Mouse (Mus musculus): Measurements from ENCODE around the gene Zc3h7b.
"Not testable (repeated sequence)": the region's sequence is repeated elsewhere in the genome, so short reads cannot be mapped to it uniquely, and the experiment has no call there.

The Zc3h7b gene

DNA sequence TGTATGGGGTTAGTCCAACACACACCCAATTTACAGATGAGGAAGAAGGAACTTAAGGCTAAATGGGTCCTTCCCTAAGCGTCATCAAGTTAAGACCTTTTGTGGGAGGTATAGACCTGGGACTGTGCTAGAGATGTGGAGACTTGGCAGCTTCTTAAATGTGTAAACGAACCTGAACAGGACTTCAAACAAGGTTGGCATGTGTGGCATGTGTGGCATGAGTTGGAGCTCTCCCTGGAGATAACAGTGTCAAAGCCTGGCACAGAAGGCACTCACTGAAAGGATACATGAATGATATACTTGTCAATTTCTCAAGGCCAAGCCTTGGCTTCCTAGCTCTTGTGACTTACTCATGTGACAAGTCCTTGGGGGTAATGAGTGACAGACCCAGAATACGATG lies 5.6 kb upstream of the Zc3h7b start:
- DNase-seq (ENCODE audit: low read depth, low spot score), result no peak

DNA sequence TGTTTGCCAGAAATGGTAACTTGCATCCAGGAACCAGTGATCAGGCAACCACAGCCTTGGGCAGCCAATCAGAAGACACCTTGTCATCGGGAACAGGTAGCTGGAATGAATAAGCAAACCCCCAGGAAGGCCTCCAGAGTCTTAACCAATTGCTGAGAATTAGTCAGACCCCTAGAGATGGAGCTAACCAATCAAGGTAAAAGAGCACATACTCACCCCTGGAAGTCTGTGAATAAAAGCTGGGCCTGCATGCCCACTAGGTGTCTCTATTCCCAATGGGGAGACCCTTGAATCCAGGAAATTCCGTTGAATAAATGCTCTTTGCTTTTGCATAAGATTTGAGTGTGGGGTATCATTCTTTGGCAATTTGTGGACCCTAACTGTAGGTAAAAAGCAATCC lies 4.9 kb upstream of the Zc3h7b start:
- DNase-seq (ENCODE audit: low read depth, low spot score), result no peak

DNA sequence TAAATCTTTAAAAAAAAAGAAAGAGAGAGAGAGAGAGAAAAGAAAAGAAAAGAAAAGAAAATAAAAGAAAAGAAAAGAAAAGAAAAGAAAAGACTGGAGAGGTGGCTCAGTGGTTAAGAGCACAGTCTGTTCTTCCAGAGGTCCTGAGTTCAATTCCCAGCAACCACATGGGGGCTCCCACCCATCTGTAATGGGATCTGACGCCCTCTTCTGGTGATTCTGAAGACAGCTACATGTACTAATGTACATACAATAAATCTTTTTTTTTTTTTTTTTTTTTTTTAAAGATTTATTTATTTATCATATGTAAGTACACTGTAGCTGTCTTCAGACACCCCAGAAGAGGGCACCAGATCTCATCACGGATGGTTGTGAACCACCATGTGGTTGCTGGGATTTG lies 2.5 kb upstream of the Zc3h7b start:
- not testable (repeated sequence) for DNase-seq (ENCODE audit: low read depth, low spot score)

DNA sequence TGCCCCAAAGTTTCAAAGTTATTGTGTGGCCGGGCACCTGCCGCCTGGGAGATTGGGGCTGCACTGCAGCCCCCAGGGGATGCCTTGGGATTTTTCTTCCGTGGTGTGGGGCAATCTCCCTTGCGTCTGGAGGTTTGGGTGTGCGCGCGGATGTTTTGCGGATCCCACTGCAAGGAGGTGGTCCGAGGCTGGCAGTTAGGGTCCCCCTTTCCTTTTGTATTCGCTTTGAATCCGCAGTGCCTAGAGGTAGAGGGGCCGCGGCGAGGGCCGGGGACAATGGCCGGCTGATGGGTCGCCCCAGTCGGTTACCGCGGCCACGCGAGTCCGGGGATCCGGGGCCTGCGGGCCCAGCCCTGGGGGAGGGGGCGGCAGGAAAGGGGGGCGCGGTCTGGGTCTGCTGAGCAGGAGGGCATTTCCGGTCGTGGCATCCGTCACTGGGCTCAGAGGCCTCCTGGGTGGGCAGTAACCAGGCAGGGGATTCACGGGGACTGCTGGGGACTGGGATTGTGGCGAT lies 801 bp downstream of the Zc3h7b start:
- DNase-seq (ENCODE audit: low read depth, low spot score), result no peak

DNA sequence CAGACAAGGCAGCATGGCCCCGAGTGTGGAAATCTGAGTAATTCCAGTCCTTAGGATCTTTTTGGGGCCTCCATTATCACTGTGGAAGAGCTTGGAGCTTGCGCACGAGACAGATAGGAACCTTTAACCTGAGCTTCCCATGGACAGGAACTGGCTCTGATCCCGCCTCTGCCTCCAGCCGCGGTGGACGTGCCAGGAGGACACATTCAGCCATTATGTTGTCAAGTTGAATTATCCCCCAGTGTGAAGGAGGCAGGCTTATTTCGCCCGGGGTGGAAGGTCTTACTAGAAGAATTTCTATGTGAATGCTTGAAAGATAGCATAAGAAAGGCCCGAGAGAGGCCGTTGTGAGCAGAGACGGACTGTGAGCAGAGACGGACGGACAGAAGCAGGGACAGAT lies 4.9 kb downstream of the Zc3h7b start:
- no peak for DNase-seq (ENCODE audit: low read depth, low spot score)

DNA sequence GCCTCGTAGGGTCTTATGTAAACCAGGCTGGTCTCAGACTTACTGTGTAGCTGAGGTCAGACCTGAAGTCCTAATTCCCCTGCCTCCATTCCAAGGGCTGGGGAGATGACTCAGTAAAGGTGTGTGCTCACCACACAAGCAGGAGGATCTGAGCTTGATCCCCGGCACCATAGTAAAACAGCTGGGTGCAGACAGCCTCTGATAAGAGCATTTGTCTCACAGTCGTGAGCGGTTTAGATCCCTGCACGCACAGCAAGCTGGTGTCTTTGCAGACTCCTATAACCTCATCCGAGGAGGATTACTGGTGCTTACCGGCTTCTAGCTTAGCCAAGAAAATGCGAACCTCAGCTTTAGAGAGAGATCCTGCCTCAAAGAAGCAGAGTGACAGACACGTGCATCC lies 8.8 kb downstream of the Zc3h7b start:
- no peak for DNase-seq (ENCODE audit: low read depth, low spot score)

DNA sequence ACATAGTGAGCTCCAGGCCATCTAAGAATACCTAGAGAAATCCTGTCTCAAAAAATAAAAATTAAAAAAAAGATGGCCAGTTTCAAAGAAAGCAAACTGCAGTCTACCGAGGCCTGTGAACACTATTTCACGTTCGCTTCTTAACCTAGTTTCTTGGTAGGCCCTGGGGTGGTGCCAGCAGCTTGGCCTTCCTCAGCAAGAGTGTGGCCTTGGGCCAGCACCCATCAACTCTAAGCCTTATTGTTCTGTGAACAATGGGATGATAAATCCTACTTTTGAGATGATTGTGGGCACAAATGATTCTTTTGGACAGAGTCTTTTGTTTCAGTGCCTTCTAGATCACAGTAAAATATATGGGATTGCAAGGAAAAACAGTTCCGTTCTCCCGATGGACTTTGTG lies 13.8 kb downstream of the Zc3h7b start:
- DNase-seq (ENCODE audit: low read depth, low spot score), result no peak

DNA sequence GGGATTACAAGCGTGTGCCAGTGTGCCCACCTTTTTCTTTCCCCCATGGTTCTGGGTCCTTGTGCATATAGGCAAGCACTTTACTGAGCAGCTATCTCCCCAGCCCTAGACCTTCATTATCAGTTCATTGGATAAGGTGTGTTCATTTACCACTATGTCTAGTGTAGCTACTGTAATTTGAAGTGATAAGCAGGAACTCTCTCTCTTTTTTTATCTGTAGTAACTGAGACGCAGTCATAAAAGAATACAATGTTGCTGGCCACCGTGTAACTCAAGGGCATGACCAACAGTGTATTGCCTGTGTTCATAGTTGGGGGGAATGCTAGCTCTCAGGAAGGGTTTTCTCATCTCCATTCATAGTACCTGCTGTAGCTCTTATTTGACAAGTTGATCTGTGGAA lies 14.7 kb downstream of the Zc3h7b start:
- DNase-seq (ENCODE audit: low read depth, low spot score), result no peak

DNA sequence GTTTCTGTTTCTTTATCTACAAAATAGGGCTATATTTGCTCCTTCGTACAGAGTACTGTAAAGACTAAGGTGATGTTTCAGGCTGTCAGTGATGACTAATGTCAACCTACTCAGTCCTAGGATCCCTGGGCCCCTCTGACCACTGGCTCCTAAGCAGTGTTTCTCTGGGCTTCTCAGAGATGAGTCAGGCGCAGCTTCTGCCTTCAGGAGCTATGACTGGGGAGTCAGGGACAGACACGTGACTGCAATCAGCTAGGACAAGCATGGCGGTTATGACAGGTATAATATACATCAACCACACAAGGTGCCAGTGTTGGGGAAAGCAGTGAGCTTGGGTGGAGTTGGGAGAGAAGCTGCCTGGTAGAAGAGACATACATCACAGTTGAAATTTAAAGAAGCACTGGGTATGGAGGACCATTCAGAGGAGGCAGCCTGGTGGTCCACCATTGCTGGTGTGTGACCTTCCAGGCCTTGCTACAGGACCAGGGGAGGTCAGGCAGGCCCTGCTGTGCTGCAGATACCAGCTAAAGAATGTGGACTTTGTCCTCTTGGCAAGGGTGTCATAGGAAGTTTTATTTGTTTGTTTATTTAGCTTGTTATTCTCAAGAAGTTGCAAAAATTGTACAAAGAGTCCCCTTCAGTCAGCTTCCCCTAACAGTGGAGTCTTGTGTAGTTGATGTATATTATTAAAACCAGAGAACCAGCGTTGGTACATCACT lies 15.7 kb downstream of the Zc3h7b start:
- DNase-seq (ENCODE audit: low read depth, low spot score), result no peak

DNA sequence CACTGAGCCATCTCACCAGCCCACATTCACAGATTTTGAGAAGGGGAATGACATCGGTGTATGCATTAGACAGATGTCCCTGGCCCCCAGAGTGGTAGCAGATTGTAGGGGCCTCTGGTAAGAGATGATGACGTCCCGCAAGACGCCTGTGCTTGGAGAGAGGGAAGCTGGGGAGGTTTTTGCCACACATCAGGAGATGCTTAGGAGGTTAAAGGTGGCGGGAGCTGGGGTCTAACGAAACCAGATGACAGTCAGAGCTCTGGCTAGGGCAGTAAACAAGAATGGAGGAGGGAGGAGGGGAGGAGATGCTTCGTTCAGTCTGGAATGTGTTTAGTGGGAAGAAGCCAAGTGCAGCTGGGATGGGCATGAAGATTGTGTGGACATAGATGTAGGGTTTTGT lies 16.5 kb downstream of the Zc3h7b start:
- no peak for DNase-seq (ENCODE audit: low read depth, low spot score)

DNA sequence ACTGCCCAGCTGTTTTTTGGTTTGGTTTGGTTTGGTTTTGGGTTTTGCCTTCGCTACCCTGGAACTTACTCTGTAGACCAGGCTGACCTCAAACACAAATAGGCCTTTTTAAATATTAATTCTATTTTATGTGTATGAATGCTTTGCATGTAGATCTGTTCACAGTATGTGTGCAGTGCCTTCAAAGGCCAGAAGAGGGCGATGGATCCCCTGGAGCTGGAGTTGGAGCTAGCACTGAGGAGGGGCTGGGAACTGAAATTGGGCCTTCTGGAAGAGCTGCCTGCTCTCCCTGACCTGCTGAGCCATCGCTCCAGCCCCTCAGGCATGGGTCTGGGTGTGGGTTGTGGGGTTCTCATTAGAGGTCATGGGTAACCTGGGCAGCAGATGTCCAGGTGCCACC lies 17.1 kb downstream of the Zc3h7b start:
- DNase-seq (ENCODE audit: low read depth, low spot score), result no peak

DNA sequence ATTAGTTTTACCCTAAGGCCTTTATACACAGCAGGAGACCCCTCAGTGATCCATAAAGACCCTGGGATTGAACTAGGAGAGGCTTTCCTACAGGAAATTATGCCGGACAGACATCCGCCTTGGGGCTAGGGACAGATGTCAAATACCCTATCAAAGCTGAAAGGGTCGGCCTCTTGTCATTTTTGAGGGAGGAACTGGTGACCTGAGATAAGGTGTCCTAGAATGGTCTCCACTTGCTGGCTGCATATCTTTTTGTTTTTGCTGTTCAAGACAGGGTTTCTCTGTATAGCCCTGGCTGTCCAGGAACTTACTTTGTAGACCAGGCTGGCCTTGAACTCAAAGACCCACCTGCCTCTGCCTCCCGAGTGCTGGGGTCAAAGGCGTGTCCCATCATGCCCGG lies 19.7 kb downstream of the Zc3h7b start:
- DNase-seq (ENCODE audit: low read depth, low spot score), result no peak

DNA sequence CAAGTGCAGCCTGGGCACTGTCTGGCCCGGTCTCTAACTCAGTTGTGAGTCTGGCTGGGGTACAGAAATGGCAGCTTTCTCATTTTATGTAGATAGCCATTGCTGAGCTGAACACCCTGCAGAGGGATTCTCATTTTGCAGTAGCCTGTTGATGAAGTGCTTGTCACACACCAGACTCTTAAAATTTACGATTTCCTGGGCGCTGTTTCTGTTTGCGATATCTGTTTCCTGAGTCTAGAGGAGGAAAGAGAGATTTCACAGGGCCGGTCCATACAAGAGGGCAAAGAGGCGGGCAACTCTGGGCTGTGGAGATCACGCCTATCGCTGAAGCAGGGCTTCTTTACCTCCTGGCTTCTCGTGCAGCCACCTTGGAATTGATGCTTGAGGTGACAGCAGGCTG lies 20.8 kb downstream of the Zc3h7b start:
- no peak for DNase-seq (ENCODE audit: low read depth, low spot score)

DNA sequence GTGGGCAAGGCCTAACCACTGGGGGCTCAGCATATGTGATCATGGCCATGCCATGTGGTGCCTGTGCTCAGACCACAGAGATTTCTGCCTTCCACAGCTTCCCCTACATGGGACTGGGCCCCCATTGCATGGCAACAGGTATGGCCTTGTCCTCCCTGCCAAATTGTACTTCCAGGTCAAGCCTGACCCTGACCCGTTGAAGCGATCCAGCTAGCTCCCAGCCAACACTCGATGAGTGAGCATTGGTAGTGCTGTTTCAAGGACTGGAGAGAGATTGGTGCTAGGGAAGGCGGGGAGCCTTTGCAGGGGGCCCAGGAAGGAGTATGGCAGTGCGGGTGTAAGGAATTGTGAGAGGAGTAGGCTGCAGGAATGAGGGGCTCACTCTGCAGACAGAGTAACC lies 21.6 kb downstream of the Zc3h7b start:
- no peak for DNase-seq (ENCODE audit: low read depth, low spot score)

DNA sequence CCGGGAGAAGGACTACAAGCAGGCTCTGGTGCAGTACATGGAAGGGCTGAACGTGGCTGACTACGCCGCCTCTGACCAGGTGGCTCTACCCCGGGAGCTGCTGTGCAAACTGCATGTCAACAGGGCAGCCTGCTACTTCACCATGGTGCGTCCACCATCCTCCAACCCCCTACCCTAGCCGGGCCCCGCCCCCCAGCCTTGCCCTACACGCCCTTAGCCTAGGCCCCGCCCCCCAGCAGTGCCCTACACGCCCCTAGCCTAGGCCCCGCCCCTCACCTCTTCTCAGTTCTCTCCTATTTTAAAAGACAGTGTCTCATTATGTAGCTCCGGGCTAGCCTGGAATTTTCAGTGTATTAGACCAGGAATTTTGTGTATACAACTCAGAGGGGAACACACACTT lies 24.2 kb downstream of the Zc3h7b start:
- no peak for DNase-seq (ENCODE audit: low read depth, low spot score)

DNA sequence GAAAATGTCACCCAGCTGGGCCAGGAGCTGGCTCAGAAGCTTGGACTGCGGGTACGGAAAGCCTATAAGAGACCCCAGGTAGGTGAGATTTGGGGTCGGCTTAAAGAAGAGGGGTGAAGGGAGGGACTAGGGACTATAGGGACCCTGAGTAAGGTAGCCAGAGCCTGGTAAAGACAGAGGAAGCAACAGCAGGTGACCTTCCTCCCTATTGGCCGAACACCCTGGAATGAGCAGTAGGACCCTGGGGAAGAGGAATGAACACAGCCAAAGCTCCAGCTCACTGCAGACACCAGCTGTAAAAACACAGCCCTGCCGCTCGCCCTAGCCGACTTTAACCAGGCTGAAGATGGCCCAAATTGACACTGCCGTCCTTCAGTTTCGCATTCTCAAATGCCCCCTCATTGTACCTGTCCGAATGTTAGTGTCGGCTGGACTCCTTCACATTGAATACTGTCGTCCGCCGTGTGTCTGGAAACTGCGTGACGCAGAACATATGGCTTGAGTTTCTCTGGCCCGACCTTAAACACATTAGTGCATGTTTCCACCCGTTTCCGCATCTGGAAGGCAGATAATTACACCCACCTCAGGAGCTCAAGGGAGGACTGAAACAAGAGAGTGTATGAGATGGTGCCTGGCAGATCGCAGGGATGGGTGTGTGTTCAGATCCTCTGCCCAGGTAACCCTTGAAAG lies 27.7 kb downstream of the Zc3h7b start:
- no peak for DNase-seq (ENCODE audit: low read depth, low spot score)

DNA sequence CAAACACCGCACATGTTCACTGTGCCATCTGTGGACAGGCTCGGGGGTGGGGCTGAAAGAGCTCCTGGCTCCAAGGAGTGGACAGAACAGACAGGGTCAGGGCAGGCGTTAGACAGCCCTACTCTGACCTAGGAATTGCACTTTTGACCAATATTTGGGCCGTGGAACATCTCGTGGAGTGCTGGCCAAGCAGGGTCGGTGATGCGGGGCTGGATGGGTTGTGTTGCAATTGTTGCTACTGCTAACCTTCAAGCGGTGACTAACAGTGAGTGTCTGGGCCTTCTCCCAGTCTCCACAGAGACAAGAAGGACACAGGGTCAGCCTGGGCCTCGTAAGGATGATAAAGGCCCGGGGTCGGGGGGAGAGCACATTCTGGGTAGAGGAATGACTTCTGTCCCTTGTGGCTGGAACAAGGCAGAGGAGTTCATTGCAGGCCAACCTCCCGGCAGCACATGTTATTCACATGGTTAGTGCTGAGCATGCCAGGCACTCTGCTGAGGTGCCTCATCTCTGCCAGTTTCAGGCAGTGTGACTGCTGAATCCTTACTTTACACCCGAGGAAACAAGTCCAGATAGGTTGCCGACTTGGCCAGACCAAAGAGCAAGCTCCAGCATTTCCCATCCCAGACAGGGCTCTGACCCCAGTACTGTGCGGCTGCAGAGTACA lies 29.8 kb downstream of the Zc3h7b start:
- DNase-seq (ENCODE audit: low read depth, low spot score), result peak; percentile 28

DNA sequence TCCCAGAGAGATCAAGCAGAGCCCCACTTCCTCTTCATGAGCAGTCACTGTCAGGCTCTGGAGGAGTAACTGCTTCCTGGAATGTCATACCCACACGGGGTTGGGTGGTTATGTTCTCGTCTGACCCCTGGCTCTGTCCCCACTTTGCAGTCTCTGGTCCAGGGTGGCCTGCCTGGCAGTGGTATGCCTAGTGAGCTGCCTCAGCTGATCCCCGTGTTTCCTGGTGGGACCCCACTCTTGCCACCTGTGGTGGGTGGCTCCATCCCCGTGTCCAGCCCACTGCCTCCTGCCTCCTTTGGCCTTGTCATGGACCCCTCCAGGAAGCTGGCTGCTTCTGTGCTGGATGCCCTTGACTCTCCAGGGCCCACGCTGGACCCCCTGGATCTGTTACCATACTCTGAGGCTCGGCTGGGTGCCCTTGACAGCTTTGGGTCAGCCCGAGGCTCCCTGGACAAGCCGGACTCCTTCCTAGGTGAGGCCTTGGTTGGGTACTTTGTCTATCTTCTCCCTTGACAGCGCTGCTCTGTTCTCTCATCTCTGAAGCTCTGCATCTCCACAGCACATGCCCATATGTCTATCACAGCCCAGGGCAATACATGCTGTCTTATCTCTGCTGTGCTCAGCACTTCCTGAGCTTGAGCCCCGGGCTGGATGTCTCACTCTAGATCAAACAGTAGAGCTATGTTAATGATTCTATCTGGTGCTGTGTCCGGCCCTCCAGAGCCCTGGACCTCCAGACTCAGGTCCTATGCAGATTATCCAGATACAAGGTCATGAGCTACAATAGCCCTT lies 32.0 kb downstream of the Zc3h7b start:
- no peak for DNase-seq (ENCODE audit: low read depth, low spot score)

DNA sequence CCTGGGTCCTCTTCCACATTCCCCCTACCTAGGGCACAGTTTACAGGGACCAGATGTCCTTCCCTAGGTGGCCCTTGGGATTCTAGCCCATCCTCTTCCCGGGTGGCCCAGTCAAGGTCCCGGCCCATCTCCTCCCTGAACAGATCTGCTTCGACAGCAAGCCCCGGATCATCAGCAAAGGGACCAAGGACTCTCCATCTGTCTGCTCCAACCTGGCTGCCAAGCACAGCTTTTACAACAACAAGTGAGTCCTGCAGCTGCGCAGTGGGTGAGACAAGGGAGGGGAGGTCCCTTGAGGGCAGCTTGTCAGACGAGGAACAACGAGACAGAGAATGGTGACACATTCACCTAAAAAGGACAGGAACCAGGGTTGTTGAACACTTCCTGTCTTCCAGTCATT lies 37.0 kb downstream of the Zc3h7b start:
- no peak for DNase-seq (ENCODE audit: low read depth, low spot score)

DNA sequence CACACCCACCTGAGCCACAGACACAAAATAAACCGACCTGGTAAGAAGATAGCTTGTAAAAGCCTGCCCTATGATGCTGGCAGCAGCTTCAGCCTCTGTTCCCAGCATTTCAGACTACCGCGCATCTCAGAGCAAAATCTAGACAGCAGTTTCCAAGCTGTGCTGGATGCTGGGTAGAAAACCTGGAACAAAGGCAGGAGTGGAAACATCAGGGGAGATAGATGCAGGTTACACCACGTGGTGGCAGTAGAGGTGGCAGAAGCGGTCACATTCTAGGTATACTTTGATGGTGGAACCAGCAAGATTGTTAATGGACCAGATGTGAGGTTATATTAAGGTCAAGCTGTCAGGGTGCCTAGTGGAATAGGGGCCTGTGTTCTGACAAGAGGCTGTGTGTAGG lies 39.9 kb downstream of the Zc3h7b start:
- DNase-seq (ENCODE audit: low read depth, low spot score), result no peak

DNA sequence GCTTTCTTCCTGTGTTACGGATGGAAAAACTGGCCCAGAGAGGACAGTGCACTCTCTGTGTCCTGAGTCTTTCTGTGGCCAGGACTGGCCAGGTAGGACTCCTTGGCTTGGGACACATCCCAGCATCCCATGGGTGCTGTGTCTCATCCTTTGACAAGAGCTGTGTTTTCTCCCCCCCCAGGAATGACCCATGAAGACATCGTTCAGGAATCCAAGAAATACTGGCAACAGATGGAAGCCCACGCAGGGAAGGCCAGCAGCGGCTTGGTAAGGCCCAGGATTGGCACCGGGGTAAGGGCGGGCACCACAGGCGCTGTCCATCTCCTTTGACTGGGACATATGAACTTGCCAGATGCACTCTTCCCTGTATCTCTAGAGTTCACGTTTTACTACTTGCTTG lies 40.8 kb downstream of the Zc3h7b start:
- no peak for DNase-seq (ENCODE audit: low read depth, low spot score)

DNA sequence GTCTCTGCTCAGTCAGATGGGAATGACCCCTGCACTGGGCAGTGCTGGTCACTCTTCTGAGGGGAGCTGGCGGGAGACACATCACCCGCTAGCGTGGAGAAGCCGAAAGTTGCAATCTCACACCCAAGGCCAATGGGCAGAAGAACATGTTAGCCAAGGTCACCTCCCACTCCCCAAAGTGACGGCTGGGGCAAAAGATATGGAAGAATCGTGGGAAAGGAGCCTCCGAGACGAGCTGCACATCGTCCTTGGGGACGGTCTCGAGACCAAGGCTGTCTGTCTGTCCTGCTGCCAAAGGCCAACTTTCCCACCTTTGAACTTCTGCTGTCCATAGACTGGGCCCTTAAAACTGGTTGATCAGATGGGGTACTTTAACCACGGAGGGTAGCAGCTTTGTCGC lies 42.7 kb downstream of the Zc3h7b start:
- no peak for DNase-seq (ENCODE audit: low read depth, low spot score)
